Mouse (Mus musculus) WW6 (cell line): ENCODE measurements around the gene Cry2.
A peak's percentile ranks its signal among the peaks of the same experiment; 100 is the strongest.
"Not testable (repeated sequence)": the region's sequence is repeated elsewhere in the genome, so short reads cannot be mapped to it uniquely, and the experiment has no call there.

Experiments
- DNase-seq: peaks from one replicate; pipeline ENCODE4 v3.0.0-alpha.2; 2013; ENCODE audit warnings: low read depth, low spot score

The Cry2 gene

GRCm38 (mm10) chr2:92433578-92434374 is at the start of gene Cry2:
Cry2 (minus strand) TSS chr2:92434043.
- peak; percentile 94 for DNase-seq

- DNase-seq: no peak
These were observed 49.7 kb upstream of the Cry2 start for GRCm38 (mm10) chr2:92483505-92483904.

GRCm38 (mm10) chr2:92482551-92482950 is 48.7 kb upstream of the Cry2 start:
- DNase-seq: no peak

GRCm38 (mm10) chr2:92478313-92478688 is 44.5 kb upstream of the Cry2 start:
- DNase-seq: no peak

- DNase-seq: no peak
These were observed 43.9 kb upstream of the Cry2 start for GRCm38 (mm10) chr2:92477672-92478312.

GRCm38 (mm10) chr2:92476580-92476979 is 42.7 kb upstream of the Cry2 start:
- not testable (repeated sequence) for DNase-seq

GRCm38 (mm10) chr2:92475711-92476110 is 41.9 kb upstream of the Cry2 start:
- no peak for DNase-seq

GRCm38 (mm10) chr2:92474920-92475319 is 41.1 kb upstream of the Cry2 start:
- DNase-seq: no peak

- no peak for DNase-seq
These were observed 38.2 kb upstream of the Cry2 start for GRCm38 (mm10) chr2:92471886-92472670.

- no peak for DNase-seq
These were observed 30.8 kb upstream of the Cry2 start for GRCm38 (mm10) chr2:92464690-92465089.

GRCm38 (mm10) chr2:92461215-92461614 is 27.4 kb upstream of the Cry2 start:
- DNase-seq: no peak

- no peak for DNase-seq
These were observed 26.3 kb upstream of the Cry2 start, which contains the start of gene Slc35c1 for GRCm38 (mm10) chr2:92459921-92460707. Slc35c1 (minus strand) TSS chr2:92460538.

GRCm38 (mm10) chr2:92459141-92459920 is 25.5 kb upstream of the Cry2 start:
- no peak for DNase-seq

GRCm38 (mm10) chr2:92458481-92458880 is 24.6 kb upstream of the Cry2 start:
- DNase-seq: no peak

- DNase-seq: no peak
These were observed 23.2 kb upstream of the Cry2 start for GRCm38 (mm10) chr2:92456970-92457530.

GRCm38 (mm10) chr2:92455704-92456103 is 21.9 kb upstream of the Cry2 start:
- no peak for DNase-seq

- DNase-seq: no peak
These were observed 20.3 kb upstream of the Cry2 start for GRCm38 (mm10) chr2:92454166-92454565.

- DNase-seq: no peak
These were observed 17.3 kb upstream of the Cry2 start for GRCm38 (mm10) chr2:92451126-92451525.

GRCm38 (mm10) chr2:92447121-92447740 is 13.4 kb upstream of the Cry2 start:
- DNase-seq: no peak

GRCm38 (mm10) chr2:92446656-92447055 is 12.8 kb upstream of the Cry2 start:
- no peak for DNase-seq
